Mouse (Mus musculus): ENCODE measurements around the gene Spns1.
"Not testable (repeated sequence)": the region's sequence is repeated elsewhere in the genome, so short reads cannot be mapped to it uniquely, and the experiment has no call there.

Gene Spns1

DNA sequence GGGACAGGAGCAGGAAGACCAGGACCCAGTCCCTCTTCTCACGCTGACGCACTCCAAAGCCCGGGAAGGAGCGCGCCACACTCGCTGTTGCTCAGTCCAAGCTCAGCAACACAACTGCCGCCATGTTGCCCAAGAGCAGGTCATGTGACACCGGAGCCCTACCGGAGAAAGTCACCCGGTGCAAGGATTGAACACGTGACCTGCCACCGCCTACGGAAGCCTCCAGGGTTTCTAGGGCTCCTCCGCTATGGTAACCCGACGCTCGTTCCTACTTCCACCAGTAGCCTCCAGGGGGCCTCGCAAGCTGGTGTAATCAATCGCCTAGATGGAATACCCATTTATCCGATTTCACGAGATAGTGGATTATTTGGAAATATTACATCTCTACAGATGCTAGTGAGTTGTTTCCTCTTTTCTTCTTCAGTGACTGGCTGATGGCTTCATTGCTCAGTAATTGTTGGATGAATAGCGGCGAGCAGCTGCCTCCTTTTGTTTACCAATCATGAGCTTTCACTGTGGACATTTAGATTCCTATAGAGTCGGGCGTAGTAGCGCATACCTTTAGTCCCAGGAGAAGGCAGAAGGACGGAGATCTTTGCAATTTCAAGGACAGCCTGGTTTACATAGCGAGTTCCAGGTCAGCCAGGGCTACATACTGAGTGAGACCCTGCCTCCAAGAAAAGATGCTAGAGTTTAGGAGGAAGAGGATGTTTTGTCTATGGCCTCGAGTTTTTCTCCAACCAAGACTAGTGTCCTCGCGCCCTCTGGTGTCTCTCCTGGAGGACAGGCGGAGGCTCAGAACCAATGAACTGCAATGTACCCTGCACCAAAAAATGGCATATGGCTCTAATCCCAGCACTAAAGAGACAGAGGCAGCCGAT, at the start of gene Spns1:
Gene Spns1, minus strand, starts transcription at position 173 of the 881 bp plus-strand sequence.
- DNase-seq = peak; percentile 98

DNA sequence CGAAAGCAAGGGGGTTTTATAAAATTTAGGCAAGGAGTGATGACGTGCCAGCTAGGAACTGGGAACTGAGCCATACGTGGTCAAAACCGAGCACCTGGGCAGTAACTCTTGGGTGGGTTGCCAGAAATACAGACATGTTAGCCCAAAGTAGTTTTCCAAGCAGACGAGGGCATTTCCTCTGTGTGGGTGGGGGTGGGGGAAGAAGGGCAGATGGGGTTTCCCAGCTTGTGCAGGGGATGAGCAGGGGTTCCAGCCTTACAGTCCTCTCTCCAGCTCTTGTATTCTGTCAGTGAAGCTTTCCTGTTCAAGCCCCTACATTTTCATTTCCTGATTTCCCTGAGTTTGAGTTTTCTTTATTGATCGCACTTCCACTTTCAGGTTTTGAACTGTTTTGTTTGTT, 46.9 kb upstream of the Spns1 start:
- DNase-seq = no peak

DNA sequence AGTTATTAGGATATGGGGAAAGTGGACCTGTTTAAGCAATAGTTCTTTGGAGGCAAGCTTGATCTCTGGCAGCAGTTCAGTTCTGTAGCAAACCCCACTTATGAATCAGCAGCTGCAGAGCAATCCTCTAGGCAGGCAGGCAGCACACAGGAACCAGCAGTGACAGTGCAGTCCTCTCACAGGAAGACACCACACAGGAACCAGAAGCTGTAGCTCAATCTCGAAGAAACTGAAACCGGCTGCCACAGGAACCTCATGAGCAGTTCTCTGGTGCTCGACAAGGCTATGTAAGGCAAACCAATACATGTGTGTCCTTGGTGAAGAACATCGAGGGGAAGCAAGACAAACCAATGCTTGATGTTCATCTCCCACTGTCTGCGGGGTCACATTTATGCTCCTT, 44.5 kb upstream of the Spns1 start:
- no peak for DNase-seq

DNA sequence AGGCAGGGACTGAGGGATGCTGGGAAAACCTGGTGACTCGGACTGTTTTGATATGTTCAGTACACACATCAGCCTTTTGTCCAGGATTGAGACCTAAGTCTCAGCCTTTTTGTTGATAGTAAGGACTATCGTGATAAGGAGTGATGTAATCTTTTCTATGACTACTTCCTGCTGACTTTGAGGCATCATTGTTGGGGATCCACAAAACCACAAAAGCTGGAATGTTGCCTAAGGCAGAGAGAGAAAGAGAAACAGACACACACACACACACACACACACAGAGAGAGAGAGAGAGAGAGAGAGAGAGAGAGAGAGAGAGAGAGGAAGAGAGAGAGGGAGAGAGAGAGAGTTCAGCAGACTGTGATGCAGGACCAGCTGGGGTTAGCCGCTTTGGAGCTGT, 41.2 kb upstream of the Spns1 start:
- DNase-seq = no peak

DNA sequence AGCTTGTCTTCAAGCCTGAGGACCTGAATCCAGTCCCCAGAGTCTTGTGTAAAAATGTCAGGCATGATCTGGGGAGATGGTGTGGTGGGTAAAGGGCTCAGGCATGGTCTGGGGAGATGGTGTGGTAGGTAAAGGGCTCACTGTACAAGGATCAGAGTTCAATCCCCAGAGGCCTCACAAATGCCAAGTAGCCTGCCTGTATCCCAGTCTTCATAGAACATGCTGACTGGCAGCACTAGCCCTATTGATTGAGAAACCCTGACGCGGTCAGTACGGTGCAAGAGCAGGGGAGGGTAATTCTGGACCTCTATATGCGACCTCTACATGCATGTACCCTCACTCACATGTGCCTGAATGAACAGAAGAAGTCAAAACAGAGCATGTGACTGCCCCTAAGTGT, 40.4 kb upstream of the Spns1 start:
- no peak for DNase-seq

DNA sequence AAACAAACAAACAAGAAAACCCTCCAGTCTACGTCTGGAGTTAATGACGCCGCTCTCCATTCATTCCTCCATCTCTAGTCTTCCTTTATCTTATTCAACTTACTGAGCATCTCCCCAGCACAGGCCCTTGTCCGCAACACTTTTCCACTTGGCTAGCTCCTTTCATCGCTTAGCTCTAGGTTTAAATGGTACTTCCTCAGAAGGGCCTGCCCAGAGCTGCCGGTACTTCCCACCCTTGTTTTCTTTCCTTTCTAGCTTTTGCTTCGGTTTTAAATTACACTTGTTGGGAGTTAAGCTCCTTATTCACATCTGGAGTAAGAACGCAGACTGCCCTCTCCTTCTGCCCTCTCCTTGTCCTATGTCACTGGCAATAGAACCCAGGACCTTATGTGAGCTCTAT, 39.8 kb upstream of the Spns1 start:
- no peak for DNase-seq

DNA sequence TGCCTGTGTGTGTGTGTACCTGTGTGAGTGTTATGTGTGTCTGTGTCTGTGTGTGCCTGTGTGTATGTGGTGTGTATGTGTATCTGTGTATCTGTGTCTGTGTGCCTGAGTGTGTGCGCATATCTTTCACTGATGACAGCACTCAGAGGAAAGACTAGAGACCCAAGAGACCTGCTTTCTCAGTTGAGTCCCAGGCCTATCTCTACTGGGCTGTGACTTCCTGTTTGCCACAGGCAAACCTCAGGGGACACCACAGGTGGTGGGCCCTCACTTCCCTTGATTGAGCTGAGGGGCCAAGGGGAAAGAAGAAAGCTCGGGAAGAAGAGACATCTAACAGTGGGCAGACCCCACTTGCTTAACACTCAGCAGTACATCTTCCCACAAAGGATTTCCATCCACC, 39.4 kb upstream of the Spns1 start:
- DNase-seq = no peak

DNA sequence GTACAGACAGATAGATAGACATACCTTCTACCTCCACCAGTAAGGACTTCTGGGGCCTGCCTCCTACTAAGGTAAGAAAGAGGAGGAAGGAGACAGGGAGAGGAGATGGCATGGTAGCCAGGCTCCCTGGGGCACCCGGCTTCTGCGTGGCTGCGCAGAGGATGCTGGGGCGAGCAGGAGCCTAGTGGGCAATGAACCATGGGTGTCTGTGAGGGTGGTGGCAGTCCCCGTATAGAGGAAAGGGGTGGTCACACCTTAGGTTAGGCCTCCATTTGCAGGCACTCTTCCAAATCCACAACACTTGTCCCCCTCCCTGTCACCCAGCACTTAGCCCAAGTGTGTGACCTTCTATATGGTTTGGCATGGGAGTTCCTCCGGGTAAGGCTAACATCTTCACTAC, 37.5 kb upstream of the Spns1 start, which contains the start of gene Cd19:
Gene Cd19, minus strand, starts transcription at position 165 of the 400 bp plus-strand sequence.
- DNase-seq = no peak

DNA sequence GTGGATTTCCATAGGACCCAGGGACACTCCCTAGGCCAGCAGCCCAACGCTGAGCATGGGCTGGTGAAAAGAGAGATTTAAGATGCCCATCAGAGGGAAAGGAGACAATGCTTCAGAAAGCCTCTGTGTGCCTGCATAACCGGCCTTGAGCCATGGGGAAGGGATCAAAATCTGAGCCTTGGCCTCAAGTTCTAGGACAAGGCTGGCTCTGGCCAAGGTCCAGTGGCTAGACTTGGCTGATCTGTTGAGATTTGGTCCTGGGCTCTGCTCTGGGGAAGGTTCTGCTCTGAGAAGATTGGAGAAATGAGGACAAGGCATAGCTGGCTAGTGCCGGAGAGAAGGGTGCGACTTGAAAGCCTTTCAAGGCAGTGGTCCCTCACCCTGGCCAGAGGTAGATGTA, 33.8 kb upstream of the Spns1 start:
- DNase-seq = no peak

DNA sequence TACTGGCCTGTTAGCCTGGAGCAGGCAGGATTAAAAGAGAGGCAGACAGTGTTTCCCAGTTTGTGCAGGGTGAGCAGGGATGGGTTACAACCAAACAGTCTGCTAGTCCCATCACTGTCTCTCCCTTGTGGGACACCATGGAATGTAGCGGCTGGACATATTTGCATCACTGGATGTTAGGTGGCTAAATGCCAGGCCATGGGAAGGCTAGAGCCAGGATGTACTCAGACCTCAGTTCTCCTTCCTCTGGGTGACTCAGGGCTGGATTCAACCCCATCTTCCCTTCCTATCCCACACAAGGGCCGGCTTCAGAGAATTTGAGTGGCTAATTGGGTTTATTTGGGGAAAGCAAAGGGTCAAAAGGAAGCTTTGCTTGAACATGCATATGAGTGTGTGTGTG, 31.4 kb upstream of the Spns1 start:
- DNase-seq = no peak

DNA sequence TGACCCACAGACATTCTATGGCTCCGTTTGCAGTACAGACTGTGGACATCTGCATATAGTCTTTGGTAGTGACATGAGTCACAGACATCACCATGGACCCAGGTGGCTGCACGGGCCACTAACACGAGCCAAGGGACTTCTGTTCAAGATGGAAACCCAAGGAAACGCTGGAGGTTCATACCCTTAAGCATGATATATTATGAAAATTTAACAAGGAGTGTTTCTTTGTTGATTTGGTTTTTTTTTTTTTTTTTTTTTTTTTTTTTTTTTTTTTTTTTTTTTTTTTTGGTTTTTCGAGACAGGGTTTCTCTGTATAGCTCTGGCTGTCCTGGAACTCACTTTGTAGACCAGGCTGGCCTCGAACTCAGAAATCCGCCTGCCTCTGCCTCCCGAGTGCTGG, 25.3 kb upstream of the Spns1 start:
- not testable (repeated sequence) for DNase-seq

DNA sequence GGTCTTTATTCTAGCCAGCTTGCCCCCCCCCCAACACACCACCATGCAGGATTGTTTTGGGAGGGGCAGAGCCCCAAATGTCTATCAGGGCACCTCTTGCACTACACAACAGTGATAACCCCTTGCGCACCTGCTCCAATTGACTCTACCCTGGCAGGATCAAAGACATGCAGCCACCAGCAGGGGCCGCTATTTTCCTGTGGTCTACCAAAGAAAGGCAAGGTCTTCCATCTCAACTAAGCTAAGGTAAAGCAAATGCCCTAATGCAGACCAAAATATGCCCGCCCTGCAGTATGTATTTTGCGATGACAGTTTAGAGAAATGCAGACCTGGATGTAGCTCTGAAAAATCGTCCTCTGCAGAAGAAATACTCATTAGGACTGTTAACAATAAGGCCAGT, 22.3 kb upstream of the Spns1 start:
- DNase-seq = peak; percentile 86

DNA sequence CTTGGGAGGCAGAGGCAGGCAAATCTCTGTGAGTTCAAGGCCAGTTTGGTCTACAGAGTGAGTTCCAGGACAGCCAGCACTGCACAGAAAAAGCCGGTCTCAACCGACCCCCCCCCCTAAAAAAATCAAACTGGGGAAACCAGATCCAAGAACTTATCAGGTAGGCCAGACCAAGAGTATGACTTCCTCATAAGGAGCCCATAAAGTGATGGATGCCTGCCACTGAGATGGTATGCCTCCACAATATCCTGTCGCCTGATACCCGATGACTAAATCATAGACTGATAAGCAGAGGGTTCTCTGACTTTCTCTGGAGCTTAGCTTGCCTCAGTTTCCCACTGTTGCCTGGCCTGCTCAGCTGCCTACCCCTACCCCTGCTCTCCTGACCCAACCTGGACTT, 20.6 kb upstream of the Spns1 start:
- DNase-seq = no peak

DNA sequence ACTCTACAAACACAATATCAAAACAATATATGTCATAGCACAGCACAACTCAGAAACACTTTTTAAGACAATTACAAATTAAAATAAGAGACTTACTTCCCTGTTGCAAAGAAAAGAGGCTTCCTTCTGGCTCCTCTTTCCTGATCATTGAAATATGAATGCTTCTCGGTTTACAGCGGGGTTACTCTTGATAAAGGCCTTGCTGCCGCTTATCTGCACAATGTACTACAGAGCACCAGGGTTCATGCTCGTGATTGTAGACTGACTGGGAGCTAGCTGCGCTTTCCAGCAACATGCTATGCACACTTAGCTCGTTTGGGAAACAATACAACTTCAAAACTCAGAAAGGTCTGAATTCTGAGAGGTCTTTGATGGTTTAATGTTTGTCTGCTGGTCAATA, 20.0 kb upstream of the Spns1 start:
- DNase-seq = no peak

DNA sequence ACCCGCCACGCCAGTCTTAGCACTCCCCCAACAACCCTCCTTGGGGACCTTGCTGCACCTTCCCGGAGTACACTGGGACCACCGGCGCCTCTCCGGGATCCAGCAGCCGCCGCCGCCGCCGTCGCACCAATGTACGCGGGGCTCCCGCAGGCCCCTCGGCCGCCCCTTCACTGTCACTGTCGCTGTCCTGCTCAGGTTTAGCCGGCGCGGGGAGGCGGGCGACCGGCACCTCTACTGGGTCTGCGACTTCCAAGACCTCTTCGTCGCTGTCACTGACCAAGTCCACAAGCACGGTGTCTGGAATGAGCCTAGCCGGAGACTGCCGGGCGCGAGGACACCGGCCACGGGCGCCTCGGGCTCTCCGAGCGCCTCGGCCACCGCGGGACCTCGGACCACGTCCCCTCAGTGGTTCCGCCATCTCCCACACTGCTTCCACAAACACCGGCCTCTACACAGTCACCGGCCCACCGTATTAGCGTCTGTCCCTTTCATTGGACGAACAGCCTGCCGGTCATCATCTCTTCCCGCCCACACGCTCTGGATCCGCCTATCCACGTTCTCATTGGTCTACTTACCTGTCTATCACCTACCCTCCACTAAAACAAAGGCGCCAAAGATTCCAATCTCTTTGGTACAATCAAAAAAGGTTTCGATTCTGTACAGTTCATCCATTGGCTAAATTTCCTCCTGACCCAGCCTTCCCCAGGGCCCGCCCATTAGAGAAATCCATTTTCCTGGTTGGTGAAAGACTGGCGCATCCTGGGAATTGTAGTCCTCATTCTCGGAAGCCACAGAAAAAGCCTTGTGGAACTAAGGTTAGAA, 19.3 kb upstream of the Spns1 start, which contains the start of gene Nfatc2ip:
Gene Nfatc2ip, minus strand, starts transcription at position 440 of the 822 bp plus-strand sequence.
- DNase-seq = peak; percentile 84

DNA sequence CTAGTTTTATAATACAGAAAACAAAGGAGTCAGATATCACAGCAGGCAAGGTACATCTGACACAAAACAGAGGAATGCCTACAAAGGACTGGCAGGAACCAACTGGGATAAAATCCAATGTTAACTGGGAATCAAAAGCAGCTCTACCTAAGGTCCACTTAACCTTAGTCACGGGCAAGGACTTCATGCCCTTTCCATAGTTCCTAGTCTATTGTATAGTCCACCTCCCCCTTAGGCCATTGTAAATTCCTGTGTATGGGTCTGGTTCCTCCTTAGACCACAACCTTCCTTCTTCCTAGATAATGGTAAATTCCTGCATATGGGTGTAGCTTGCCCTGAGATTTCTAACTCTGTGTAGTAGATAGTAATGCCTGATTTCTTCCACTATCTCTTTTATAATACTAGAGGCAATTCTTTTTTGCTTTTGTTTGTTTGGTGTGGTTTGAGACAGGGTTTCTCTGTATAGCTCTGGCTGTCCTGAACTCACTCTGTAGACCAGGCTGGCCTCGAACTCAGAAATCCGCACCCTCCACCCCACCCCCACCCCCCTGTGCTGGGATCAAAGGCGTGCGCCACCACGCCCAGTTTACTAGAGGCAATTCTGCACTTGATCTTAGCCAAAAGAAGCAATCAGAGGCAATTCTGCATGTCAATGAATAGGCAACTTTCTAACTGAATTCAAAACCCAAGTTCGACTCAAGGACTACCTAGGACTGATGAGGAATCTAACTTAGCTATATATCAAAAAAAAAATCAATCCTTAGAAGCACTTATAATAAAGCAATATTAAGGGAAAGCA, 15.0 kb upstream of the Spns1 start:
- DNase-seq = not testable (repeated sequence)

DNA sequence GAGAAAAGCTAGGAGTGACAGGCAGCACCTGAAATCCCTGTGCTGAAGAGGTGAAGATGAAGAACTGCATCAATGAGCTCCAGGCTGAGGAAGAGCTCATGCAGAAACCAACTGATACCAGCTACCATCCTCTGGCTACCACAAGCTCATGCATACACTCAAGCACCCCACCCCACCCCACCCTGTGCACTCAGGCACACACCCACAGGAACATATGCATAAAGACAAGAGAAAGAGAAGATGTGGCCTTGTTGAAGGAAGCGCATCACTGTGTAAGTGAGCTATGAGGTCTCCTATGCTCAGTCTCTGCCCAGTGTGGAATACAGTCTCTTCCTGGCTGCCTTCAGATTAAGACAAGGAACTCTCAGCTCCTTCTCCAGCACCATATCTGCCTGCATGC, 10.9 kb upstream of the Spns1 start:
- DNase-seq = no peak

DNA sequence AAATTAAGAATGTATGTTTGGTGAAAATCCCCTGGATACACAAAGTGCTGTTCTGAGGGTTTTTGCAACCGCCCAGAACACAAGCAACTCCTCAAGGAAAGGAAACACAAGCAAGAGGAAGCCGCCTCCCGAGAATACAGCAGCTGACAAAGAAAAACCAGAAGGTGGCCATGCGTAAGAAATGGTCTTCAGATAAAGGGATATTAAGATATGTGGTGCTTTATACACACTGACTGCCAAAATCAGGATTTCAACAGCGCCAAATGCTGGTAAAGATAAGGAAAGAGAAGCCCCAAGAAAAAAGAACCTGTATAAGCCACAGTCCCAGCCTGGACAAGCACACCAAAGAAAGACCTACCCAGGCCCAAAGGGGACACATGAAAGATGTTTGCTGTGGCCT, 6.3 kb upstream of the Spns1 start:
- DNase-seq = no peak

DNA sequence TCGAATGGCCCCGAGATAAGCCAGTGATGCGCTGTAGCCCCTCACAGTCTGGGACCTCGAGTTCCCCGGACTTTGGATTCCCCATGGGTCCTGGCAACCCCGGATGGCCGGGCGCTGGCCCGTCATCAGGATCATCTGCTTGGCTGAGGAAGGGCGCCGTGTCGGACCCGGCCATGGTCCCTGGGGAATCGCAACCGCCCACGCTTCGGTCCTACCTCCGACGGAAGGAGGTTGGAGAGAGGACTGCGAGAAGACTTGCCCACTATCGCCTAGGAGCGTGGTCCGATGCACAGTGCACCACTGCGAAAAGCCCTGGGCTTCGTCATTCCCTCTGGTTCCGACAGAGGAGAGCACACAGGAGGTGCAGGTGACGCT, 360 bp downstream of the Spns1 start:
- DNase-seq = peak; percentile 28

DNA sequence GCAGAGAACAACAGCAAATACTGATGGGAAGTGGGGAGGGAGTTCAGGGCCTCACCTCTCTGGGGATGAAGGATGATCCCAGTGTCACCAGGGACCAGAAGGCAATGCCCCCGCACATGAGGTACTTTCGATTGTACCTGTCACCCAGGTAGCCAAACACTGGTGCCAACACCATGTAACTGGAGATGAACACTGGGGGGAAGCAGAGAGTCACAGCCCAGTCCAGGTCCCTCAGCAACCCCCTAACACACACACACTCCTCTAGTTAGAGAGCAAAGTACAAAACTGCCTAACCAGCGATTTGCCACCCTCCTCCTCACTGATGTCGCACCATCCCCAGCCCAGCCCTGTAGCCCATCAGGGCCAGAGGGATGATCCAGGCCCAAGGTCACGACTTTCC, 2.2 kb downstream of the Spns1 start:
- DNase-seq = no peak

DNA sequence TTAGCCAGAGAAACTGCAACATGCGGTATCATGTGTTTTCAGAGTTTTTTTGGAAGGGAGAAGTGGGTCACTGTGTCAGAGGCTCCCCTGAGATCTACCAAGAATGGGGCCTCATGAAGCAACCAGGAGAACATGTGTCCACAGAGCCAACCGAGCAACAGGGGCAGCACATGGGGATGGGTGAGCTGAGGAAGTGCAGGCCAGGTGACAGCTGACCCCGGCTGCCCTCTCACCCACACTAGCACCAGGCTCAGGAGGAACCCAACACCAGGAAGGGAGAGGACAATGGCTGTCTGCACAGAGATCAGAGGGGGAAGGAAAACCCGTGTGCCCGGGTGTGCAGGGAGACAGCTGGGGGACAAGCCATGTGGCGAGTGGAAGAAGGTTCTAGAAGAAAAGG, 2.7 kb downstream of the Spns1 start:
- DNase-seq = no peak

DNA sequence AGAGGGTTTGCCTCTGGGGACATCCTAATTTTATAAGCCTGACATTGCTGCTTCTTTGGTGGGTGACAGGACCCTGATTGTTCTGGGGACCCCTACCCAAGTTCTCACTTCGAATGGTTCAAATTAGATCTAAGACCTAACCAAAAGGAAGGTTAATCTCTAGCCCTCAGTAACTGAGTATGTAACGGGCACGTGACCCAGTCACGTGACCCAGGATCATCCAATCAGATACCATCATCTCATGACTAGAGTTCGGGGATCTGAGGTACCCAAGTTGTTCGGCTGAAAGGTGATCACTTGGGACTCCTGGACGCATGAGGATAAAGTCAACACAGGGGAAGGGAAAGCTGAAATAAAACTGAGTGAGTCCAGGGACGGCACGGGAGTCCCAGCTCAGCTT, 4.2 kb downstream of the Spns1 start:
- DNase-seq = no peak

DNA sequence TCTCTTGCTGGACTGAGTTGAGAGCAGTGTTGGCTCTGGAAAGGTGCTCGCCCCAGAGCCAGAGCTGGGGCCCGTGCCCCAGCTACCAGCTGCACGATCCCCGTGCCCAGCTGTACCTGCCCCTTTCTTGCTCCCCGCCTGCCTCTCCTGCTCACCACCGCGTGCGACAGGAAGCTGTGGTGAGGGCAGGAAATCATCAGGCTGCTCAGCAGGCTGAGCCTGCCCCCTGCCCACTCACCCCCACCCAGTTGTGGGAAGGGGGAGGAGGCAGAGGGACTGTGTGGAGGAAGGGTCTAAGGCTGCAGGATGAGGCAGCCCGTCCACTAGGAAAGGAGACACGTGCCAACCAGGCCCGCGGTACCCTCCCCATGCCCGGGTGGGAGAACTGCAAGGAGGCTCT, 7.9 kb downstream of the Spns1 start, which contains the start of gene Lat:
Gene Lat, minus strand, starts transcription at position 178 of the 400 bp plus-strand sequence.
- DNase-seq = no peak
